Mouse (Mus musculus): ENCODE measurements around the gene Nt5dc3. TPM values are rescaled to one million over a fixed set of nuclear protein-coding genes. Genes with fewer than 3 reads are reported as not detected.

The Nt5dc3 gene
- total RNA-seq, 2 experiments from 2014 or later, result 83.9 to 93.6 TPM

DNA sequence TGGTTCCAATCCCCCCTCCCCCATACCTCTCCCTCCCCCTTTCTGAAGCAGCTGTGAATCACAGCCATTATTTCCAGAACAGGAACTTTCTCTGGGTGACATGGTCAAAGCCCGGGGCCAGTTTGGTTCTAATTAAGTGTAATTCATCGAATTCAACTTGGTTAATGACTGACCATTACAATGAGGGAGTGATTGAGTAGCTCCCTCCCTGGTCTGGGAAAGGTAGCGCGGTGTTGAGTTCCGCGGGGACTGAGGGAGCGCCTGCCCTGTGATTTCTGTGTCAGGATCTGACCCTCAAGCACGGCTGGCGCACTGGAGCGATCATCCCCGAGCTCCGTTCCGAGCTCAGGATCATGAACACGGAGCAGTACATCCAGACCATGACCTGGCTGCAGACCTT, 46.1 kb downstream of the Nt5dc3 start:
- H3K27ac ChIP-seq, result no peak overlapping the region
- H3K4me3 ChIP-seq, result no peak overlapping the region
- no peak for DNase-seq (ENCODE audit: extremely low spot score in 1 of 2, low spot score in 2 of 2)
- TF ChIP-seq CTCF (IDR thresholded peaks at IDR 0.05), result no peak
- intact Hi-C loops (cut with DNase I), result loop anchor here (5.0 kb wide), 1 partner anchor 118 kb away; the partner anchor contains the start of genes Hsp90b1 and Ttc41

DNA sequence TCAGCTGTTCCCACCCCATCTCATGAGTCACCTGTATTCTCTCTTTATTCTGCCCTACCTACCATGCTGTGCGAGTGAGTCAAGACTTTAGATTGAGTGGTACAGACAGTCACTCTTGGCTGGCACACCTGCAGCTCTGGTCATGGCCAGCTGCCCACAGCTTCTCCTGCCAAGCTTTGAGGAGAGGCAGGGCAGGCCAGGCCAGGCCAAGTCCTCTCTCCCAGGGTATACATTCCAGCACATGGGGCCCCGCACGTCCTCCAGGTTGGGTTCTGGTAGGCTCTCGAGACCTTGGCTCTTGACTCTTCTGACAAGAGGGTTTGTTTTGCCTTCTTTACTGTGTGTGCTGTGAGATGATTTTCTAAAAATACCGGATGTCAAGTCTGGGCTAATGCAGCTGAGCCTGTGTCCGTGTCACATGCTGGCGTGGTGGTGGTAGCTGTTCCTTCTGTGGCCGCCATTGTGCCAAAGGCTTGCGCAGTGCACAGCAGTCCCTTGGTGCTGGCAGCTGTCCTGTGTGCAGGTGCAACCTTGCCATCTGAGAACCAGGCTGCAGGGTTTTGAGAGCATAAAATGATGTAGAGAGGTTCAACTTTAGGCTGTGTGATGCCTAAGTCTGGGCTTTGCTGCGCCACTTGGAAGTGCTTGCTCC, 47.2 kb downstream of the Nt5dc3 start:
- TF ChIP-seq CTCF (IDR thresholded peaks at IDR 0.05), result no peak
- no peak overlapping the region for H3K27ac ChIP-seq
- intact Hi-C loops (cut with DNase I), result no loop called here
- DNase-seq (ENCODE audit: extremely low spot score in 1 of 2, low spot score in 2 of 2), result no peak
- H3K4me3 ChIP-seq, result no peak overlapping the region

DNA sequence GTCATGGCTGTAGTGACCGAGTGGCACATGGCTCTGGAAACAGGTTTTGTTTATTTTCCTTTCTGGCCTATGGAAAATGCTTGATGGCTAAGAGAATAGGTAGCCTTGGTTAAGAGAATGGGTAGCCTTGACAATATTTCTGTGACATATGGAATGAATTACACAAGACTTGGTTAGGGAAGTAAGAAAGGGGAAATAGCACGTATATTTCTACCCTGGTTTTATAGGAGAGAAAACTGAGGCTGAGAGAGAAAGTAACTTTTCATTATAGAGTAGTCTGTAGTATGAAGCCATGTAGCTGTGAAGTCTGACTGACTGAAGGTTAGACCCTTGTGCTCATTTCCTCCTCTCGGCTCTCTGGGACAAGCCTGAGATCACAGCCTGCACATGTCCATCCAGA, 48.1 kb downstream of the Nt5dc3 start:
- no peak for DNase-seq (ENCODE audit: extremely low spot score in 1 of 2, low spot score in 2 of 2)
- Histone ChIP-seq H3K27ac (no peak overlapping the region), H3K4me3 (no peak overlapping the region)
- intact Hi-C loops (cut with DNase I), result no loop called here
- no peak for TF ChIP-seq CTCF (IDR thresholded peaks at IDR 0.05)

DNA sequence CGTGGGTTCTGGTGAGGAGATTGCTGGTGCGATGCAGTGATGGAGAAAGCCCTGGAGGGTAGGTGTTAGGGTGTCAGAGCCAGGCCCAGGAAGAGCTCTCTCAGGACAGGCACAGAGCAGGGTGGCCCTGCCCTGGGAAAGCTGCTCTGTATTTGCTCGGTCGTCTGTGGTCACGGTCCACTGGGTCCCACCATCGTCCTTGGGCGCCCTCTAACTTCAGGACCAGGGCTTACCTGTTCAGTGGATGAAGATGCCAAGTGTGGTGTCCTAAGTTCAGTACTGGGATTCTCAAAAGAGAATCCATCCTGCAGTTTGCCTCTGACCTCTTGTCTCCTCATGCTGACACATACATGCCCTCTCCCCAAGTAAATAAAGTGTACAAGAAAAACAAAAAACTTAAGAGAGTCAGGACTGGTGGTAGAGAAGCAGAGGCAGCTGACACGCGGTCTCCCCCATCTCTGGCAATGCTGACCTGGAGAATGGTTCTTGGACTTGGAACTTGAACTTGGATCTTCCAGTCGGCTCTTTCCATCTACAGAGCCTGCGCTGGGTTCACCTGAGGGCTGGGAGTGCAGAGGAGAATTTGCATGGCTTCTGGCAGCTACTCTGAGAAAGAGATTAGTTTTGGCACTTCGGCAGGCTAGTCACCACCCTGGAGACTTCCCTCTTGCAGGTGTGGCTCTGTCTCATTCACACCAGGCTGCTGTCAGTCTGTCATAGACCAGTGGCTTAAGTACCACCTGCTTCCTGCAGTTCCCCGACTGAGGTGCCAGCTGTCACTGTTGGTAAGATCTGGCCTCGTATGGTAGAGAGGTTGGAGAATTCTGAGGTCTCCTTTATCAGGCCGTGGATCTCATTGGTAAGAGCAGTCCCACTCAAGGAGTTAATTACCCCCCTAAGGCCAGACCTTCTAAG, 49.7 kb downstream of the Nt5dc3 start:
- intact Hi-C loops (cut with DNase I), result no loop called here
- DNase-seq (ENCODE audit: extremely low spot score in 1 of 2, low spot score in 2 of 2), result no peak
- no peak for TF ChIP-seq CTCF (IDR thresholded peaks at IDR 0.05)
- Histone ChIP-seq H3K4me3 (no peak overlapping the region), H3K27ac (no peak overlapping the region)

DNA sequence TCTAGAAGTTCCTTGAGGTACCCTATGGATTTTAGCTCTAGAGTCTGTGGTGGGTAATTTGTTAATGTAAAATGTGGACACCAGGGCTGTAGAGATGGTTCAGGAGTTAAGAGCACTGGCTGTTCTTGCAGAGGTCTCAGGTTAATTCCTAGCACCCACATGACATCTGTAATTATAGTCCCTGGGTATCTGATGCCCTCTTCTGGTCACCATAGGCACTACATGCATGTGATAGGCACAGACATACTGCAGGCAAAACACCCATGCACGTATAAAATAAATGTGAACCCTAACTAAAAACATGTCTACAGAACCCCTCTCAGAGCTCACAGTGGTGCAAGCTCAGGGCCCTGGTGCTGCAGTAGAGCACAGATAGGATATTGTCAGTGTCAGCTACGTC, 50.7 kb downstream of the Nt5dc3 start:
- H3K4me3 ChIP-seq, result no peak overlapping the region
- peak; percentile 46 for TF ChIP-seq CTCF (IDR thresholded peaks at IDR 0.05)
- intact Hi-C loops (cut with DNase I), result no loop called here
- no peak for DNase-seq (ENCODE audit: extremely low spot score in 1 of 2, low spot score in 2 of 2)
- no peak overlapping the region for H3K27ac ChIP-seq

DNA sequence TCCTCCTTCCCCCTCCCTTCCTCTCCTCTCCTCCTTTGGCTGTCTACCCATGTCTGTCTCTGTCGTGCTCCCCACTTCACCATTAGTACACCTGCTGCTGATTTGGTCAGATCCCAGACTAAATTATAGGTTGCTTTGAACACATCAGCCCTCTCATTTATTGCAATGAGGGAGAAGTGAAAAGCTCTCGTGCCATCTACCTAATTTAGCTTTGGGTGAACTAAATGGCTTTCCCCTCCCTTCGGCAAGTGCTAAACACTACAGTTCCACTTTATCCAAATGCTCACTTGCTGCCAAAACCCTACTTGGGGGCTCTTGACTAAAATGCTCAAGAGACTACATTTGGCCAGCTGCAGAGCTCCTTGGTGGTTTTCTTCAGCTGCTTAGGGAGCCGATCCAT, 58.0 kb downstream of the Nt5dc3 start:
- no peak overlapping the region for H3K4me3 ChIP-seq
- no peak for TF ChIP-seq CTCF (IDR thresholded peaks at IDR 0.05)
- no peak overlapping the region for H3K27ac ChIP-seq
- DNase-seq (ENCODE audit: extremely low spot score in 1 of 2, low spot score in 2 of 2), result no peak
- intact Hi-C loops (cut with DNase I), result no loop called here

DNA sequence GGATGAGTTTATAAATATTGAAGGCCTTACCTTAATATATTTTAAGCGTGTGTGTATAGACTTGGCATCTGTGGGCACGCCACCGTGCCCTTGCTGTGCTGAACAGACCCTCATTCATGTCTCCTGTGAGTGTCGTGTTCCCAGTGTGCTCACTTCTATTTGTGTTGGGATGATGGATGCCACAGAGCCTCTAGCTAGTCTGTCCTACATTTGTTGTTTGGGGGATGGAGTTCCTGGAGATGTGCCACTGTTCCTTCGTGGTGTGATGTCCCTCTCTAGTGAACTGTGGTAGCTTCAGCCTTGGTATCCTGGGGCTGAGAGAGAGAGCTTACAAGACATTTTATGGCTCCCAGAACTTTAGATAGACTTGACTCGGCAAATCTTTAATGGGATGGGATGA, 60.0 kb downstream of the Nt5dc3 start:
- intact Hi-C loops (cut with DNase I), result no loop called here
- no peak overlapping the region for H3K27ac ChIP-seq
- H3K4me3 ChIP-seq, result no peak overlapping the region
- no peak for TF ChIP-seq CTCF (IDR thresholded peaks at IDR 0.05)
- no peak for DNase-seq (ENCODE audit: extremely low spot score in 1 of 2, low spot score in 2 of 2)

DNA sequence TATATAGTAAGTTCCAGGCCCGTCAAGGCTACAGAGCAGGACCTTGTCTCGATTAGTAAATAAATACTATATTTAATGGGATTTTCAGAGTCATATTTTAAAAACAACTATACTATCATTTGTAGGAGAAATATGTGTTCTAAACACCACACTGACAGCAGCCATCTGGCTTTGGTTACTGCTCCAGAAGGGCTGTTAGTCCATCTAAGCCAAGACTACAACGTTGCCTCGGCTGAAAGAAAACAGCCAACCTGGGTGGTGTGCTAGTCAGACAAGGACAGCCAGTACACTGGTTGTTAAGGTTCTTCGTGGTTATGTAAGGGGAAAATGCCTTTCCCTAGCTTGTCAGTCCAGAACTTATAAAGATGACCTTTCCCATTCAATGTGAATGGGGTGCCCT, 63.9 kb downstream of the Nt5dc3 start:
- no peak for TF ChIP-seq CTCF (IDR thresholded peaks at IDR 0.05)
- H3K27ac ChIP-seq, result no peak overlapping the region
- DNase-seq (ENCODE audit: extremely low spot score in 1 of 2, low spot score in 2 of 2), result no peak
- intact Hi-C loops (cut with DNase I), result no loop called here
- no peak overlapping the region for H3K4me3 ChIP-seq

DNA sequence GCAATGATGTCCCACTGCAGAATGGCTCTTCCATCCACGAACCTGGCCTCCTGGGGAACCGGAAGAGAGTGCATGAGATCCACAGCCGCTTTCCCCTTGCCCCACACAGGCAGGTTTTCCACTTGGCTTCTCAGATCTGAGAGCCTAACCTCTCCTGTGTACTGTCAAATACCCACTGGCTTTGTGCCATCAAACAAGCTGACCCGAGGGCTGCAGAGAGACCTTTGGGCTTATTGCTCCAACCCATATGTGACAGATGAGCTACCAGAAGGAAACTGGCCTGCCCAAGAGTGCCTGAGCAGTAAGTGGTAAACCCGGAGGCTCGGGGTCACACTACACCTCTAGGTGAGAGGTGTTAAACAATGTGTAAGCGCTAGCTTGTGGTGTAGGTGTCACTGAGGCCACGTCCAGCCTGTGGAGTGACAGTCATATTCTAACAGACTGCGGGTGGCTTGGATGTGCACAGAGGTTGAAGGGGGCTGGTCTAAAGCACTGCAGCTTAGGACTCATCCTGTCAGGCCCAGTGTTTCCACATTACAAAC, 68.2 kb downstream of the Nt5dc3 start:
- no peak overlapping the region for H3K27ac ChIP-seq
- intact Hi-C loops (cut with DNase I), result no loop called here
- no peak for TF ChIP-seq CTCF (IDR thresholded peaks at IDR 0.05)
- no peak overlapping the region for H3K4me3 ChIP-seq
- no peak for DNase-seq (ENCODE audit: extremely low spot score in 1 of 2, low spot score in 2 of 2)

DNA sequence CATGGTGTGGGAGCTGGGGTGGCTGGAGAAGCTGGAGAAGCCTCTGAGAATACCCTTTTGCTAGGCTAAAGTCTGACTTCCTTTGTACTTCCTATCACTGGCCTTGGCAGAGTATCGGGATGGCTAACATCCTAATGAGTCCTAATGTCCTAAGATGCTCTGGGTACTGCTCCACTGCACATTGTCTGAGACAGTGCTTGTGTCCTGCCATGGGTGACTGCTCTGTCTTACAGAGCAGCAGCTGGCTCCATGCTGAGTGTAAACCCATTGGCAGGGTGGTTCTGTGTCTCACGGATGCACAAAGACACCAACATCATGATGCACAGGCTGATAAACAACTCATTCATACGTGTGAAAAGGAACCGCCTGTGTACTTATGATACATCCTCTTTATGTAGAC, 70.3 kb downstream of the Nt5dc3 start:
- Histone ChIP-seq H3K4me3 (no peak overlapping the region), H3K27ac (no peak overlapping the region)
- DNase-seq (ENCODE audit: extremely low spot score in 1 of 2, low spot score in 2 of 2), result no peak
- intact Hi-C loops (cut with DNase I), result no loop called here
- TF ChIP-seq CTCF (IDR thresholded peaks at IDR 0.05), result no peak

DNA sequence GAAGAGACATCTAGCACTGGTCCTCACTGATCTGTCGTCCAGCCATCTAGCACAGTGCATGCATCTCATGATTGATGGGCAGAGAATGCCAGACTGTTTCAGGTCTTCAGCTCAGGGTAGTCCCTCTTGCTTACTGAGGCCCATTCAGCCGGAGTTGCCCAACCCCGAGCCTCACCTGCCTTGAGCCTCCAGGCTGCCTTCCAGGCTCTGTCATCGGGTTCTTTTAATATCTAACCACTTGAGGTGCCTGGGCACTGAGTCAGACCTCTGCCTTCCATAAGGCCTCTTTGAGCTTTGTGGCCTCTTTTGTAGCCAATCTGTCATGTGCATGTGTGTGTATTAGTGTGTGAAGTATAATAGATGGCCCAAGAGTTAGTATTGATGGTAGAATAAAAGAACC, 70.7 kb downstream of the Nt5dc3 start:
- intact Hi-C loops (cut with DNase I), result no loop called here
- no peak for TF ChIP-seq CTCF (IDR thresholded peaks at IDR 0.05)

DNA sequence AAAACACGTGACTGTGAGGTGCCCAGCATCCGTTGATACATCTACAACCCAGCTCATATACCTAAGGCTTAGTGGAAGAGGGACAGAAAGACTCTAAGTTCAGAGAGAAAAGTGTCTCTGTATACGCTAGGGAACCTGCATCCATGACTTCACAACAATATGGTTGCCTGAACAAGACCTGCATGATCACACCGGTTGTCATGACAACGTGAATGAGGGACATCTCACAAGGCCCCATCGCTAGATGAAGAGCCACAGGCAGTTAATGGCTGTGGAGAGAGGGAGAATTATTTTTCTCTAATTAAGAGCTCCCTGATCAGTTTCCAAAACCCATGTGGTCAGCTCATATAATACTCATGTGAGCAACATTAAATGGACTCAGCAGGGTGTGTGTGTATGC, 73.4 kb downstream of the Nt5dc3 start:
- Histone ChIP-seq H3K27ac (no peak overlapping the region), H3K4me3 (no peak overlapping the region)
- TF ChIP-seq CTCF (IDR thresholded peaks at IDR 0.05), result no peak
- no peak for DNase-seq (ENCODE audit: extremely low spot score in 1 of 2, low spot score in 2 of 2)
- intact Hi-C loops (cut with DNase I), result no loop called here

More for the DNA sequence above, 70.7 kb downstream of the Nt5dc3 start:
- no peak overlapping the region for H3K4me3 ChIP-seq
- no peak overlapping the region for H3K27ac ChIP-seq
- no peak for DNase-seq (ENCODE audit: extremely low spot score in 1 of 2, low spot score in 2 of 2)

Data from left cerebral cortex, adult 2 months (tissue).